Mouse (Mus musculus) hindbrain, embryonic 16.5 days (tissue): ENCODE measurements at regions not wholly inside any gene's neighbourhood (a gene's known extent, or its start where the extent isn't known, plus 50 kb on each side); places are given as distances from the start of the nearest gene placed in this dataset.

ENCODE experiments used
- ATAC-seq: fragments of 200-750 bp; cut with Nextera tagmentation; 2 replicates; pipeline ENCODE4 v1.8.0; 2017; ENCODE audit warnings: moderate TSS enrichment, moderate library complexity
- H3K27ac ChIP-seq: fragments of 300-500 bp; sonication (generic); 2 replicates; pipeline ENCODE4 v1.5.1; 2014; ENCODE audit warnings: low read depth, mild to moderate bottlenecking, control low read depth, low read length, moderate library complexity
- H3K27me3 ChIP-seq: fragments of 300-500 bp; sonication (generic); replicated peaks from 2 replicates; pipeline ENCODE4 v1.6.1; 2014; ENCODE audit warnings: low read length; ENCODE audit not compliant: control insufficient read depth, insufficient read depth
- H3K36me3 ChIP-seq: fragments of 300-500 bp; sonication (generic); 2 replicates; pipeline ENCODE4 v1.6.1; 2014; ENCODE audit warnings: mild to moderate bottlenecking, low read length, moderate library complexity, mixed read lengths; ENCODE audit not compliant: control insufficient read depth, insufficient read depth
- H3K4me1 ChIP-seq: fragments of 300-500 bp; sonication (generic); 2 replicates; pipeline ENCODE4 v1.6.1; 2014; ENCODE audit warnings: low read depth, low read length; ENCODE audit not compliant: control insufficient read depth, insufficient read depth
- H3K4me2 ChIP-seq: fragments of 300-500 bp; sonication (generic); 2 replicates; pipeline ENCODE4 v1.6.1; 2014; ENCODE audit warnings: mild to moderate bottlenecking, low read length, control low read depth, moderate library complexity
- H3K4me3 ChIP-seq: fragments of 300-500 bp; sonication (generic); 2 replicates; pipeline ENCODE4 v1.5.1; 2014; ENCODE audit warnings: mild to moderate bottlenecking, low read length, control low read depth, moderate library complexity
- H3K9ac ChIP-seq: fragments of 300-500 bp; sonication (generic); 2 replicates; pipeline ENCODE4 v1.6.1; 2014; ENCODE audit warnings: low read depth, mild to moderate bottlenecking, control low read depth, low read length, moderate library complexity
- H3K9me3 ChIP-seq: fragments of 300-500 bp; sonication (generic); 2 replicates; pipeline ENCODE4 v1.6.1; 2014; ENCODE audit warnings: mild to moderate bottlenecking, low read length, moderate library complexity; ENCODE audit not compliant: control insufficient read depth
- WGBS: fragments of 180-500 bp; shearing (Covaris S2); extraction: QIAGEN DNeasy Blood & Tissue Kit; methylation state at CpG from one replicate; pipeline ENCODE4 v1.1.7; 2014; 5-methylcytosine and 5-hydroxymethylcytosine counted together

- H3K4me3 ChIP-seq, result no peak overlapping the region
- no peak overlapping the region for H3K9ac ChIP-seq
- H3K27me3 ChIP-seq, result peaks cover 11% of the 10 kb centered on the region
- H3K9me3 ChIP-seq, result no peaks in the 10 kb centered on the region
- 14% methylated on average over 15 of the region's 15 CpGs for WGBS
- H3K4me2 ChIP-seq, result peak overlapping the region; percentile 26; the same call in 1 of the 2 replicates
- no peaks in the 10 kb centered on the region for H3K36me3 ChIP-seq
- no peak overlapping the region for H3K27ac ChIP-seq
- H3K4me1 ChIP-seq, result peaks cover 3% of the 10 kb centered on the region
- no peak for ATAC-seq
Measured at GRCm38 (mm10) chr2:168842261-168842740, 74.6 kb upstream of the Sall4 start.

DNA sequence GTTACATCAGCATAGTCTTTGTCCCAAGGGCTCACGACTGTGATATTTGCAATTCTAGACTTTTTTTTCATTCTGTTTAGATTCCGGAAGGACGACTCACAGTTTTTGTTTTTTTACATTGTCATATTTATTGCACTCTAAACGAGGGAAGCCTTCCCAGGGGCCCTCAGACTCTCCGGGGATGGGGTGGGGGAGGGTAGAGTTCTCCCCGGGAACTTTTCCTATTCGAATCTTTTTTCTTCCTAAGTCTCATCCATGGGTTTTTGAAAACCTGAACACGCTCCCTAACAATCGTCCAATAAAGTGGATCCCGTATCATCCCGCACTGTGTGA, 73.9 kb upstream of the Sall4 start:
- Histone ChIP-seq H3K4me3 (no peak overlapping the region), H3K9me3 (no peaks in the 10 kb centered on the region), H3K4me2 (no peak overlapping the region), H3K27me3 (peaks cover 11% of the 10 kb centered on the region), H3K36me3 (no peaks in the 10 kb centered on the region), H3K27ac (no peak overlapping the region), H3K9ac (no peak overlapping the region), H3K4me1 (peaks cover 3% of the 10 kb centered on the region)
- no peak for ATAC-seq
- WGBS, result 3% methylated on average over 11 of the region's 11 CpGs

GRCm38 (mm10) chr2:168840853-168841712, 73.3 kb upstream of the Sall4 start:
- Histone ChIP-seq H3K4me2 (no peak overlapping the region), H3K4me1 (peaks cover 3% of the 10 kb centered on the region), H3K36me3 (no peaks in the 10 kb centered on the region), H3K9ac (no peak overlapping the region), H3K9me3 (no peaks in the 10 kb centered on the region), H3K4me3 (no peak overlapping the region), H3K27me3 (peaks cover 11% of the 10 kb centered on the region), H3K27ac (no peak overlapping the region)
- 10% methylated on average over 19 of the region's 19 CpGs for WGBS
- ATAC-seq, result no peak

- H3K9ac ChIP-seq, result no peak overlapping the region
- peak overlapping the region; percentile 33 for H3K4me2 ChIP-seq
- peaks cover 3% of the 10 kb centered on the region for H3K4me1 ChIP-seq
- peak; percentile 40; the same call in 1 of the 2 replicates for ATAC-seq
- no peaks in the 10 kb centered on the region for H3K36me3 ChIP-seq
- H3K9me3 ChIP-seq, result no peaks in the 10 kb centered on the region
- H3K27ac ChIP-seq, result no peak overlapping the region
- peaks cover 11% of the 10 kb centered on the region for H3K27me3 ChIP-seq
- H3K4me3 ChIP-seq, result no peak overlapping the region; the same call in 1 of the 2 replicates
- WGBS, result 3% methylated on average over 24 of the region's 24 CpGs
Measured at GRCm38 (mm10) chr2:168839811-168840655, 72.3 kb upstream of the Sall4 start.

GRCm38 (mm10) chr2:168839221-168839620, 71.5 kb upstream of the Sall4 start:
- no peak for ATAC-seq
- 21% methylated on average over 6 of the region's 6 CpGs for WGBS
- Histone ChIP-seq H3K4me2 (no peak overlapping the region), H3K36me3 (no peaks in the 10 kb centered on the region), H3K4me3 (no peak overlapping the region), H3K27me3 (peaks cover 11% of the 10 kb centered on the region), H3K9ac (no peak overlapping the region), H3K9me3 (no peaks in the 10 kb centered on the region), H3K4me1 (peaks cover 3% of the 10 kb centered on the region), H3K27ac (no peak overlapping the region)

- Histone ChIP-seq H3K4me2 (no peak overlapping the region), H3K27me3 (peaks cover 7% of the 10 kb centered on the region), H3K27ac (no peak overlapping the region), H3K4me1 (peaks cover 3% of the 10 kb centered on the region), H3K4me3 (no peak overlapping the region), H3K9me3 (no peaks in the 10 kb centered on the region), H3K36me3 (no peaks in the 10 kb centered on the region), H3K9ac (no peak overlapping the region)
- WGBS, result 8% methylated on average over 12 of the region's 12 CpGs
- ATAC-seq, result no peak
Measured at GRCm38 (mm10) chr2:168838681-168839080, 70.9 kb upstream of the Sall4 start.

DNA sequence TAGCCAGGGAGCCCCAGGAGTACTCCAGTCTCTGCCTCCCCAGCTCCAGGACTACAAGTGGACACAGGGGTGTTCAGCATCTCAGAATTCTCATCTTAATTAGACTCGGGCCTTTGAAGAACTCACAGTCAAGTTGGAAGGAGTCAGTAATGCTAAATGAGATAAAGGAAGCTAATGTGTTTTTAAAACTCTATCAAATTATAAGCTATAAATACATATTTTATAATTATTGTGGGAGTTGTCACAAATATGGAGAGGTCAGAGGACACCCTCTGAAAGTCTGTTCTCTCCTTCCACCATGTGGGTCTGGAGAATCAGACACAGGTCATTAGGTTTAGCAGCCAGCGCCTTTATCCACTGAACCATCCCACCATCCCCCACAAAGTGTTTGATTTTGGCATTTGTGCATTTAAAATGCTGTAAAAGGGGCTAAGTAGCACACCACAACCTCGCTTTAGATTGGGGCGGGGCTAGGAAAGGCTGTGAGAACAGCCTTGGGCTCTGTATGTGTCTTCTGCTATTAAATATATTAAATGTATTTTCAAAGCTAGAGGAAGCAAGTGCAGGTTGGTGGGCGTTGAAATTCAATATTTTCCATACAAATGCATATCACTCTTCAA, 70.3 kb upstream of the Sall4 start:
- Histone ChIP-seq H3K4me1 (peaks cover 3% of the 10 kb centered on the region), H3K27ac (no peak overlapping the region)
- 24% methylated on average over 5 of the region's 5 CpGs for WGBS

DNA sequence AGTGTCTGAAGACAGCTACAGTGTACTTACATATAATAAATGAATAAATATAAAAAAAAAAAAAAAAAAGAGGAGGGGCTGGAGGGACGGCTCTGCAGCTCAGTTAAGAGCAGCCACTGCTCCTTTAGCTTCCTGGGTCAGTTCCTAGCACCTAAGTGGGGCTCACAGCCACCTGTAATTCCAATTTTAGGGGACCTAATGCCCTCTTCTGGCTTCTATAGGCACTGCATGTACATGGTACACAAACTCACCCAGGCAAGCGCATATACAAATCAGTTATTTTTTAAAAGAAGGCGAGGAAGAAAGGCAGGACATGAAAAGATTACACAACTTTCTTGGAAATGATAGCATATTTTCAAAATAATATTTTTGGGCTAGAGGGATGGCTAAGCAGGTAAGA, 67.0 kb upstream of the Sall4 start:
- Histone ChIP-seq H3K4me2 (no peak overlapping the region), H3K27me3 (peaks cover 3% of the 10 kb centered on the region; the same call in 1 of the 2 replicates), H3K9ac (no peak overlapping the region), H3K4me3 (no peak overlapping the region), H3K36me3 (no peaks in the 10 kb centered on the region), H3K9me3 (no peaks in the 10 kb centered on the region), H3K27ac (no peak overlapping the region), H3K4me1 (peaks cover 3% of the 10 kb centered on the region)
- no peak for ATAC-seq
- 92% methylated on average over 3 of the region's 3 CpGs for WGBS

More for the DNA sequence above, 70.3 kb upstream of the Sall4 start:
- Histone ChIP-seq H3K4me2 (no peak overlapping the region), H3K36me3 (no peaks in the 10 kb centered on the region), H3K9me3 (no peaks in the 10 kb centered on the region), H3K4me3 (no peak overlapping the region), H3K27me3 (peaks cover 7% of the 10 kb centered on the region), H3K9ac (no peak overlapping the region)
- no peak for ATAC-seq

DNA sequence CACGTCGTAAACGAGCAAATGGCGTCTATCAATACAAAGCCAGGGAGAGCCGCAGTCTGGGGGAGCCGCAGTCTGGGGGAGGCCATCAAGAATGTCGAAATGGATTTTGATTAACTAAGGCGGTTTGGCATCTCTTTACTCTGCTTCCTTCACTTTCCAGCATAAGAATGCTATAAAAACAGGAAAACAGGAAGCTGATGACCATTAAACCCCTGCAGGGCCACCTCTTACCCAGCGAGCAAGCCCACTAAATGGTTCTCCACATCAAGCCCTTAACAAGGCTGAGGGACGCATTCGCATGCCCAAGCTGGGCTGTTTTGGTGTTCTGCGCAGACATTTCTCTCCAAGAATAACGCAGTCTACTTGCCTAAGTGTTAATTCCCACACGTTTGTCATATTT, 64.0 kb upstream of the Sall4 start:
- Histone ChIP-seq H3K4me1 (no peaks in the 10 kb centered on the region), H3K27ac (no peak overlapping the region), H3K27me3 (no peaks in the 10 kb centered on the region), H3K9me3 (no peaks in the 10 kb centered on the region), H3K9ac (no peak overlapping the region), H3K36me3 (no peaks in the 10 kb centered on the region), H3K4me3 (no peak overlapping the region), H3K4me2 (no peak overlapping the region)
- no peak for ATAC-seq
- WGBS, result 49% methylated on average over 14 of the region's 14 CpGs
